Mouse (Mus musculus) gastrocnemius, postnatal 36 days (tissue): ENCODE data around the gene Apod. TPM values are rescaled to one million over a fixed set of nuclear protein-coding genes. Genes with fewer than 3 reads are reported as not detected.

ENCODE experiments used
- microRNA-seq, 2 experiments: library from miRNA; unstranded; fragments of <30 nt; microRNA quantifications; one replicate each; pipeline ENCODE4 v1.2.0; 2021
- total RNA-seq, 2 experiments: library from RNA; stranded (reverse); gene quantifications; 2 replicates each; pipeline ENCODE4 v1.2.3; 2021

The Apod gene
- total RNA-seq, 2 experiments from 2014 or later: 15.5 to 31.3 TPM

Small RNA genes within 50 kb of the gene (microRNA-seq; reads per million reads assigned to microRNA genes)
- 0 reads per million in 2 experiments for gene Gm27415

Other genes starting within 250 kb of the Apod start
- 1 to 10 TPM; 2.6 to 2.9 TPM for gene Xxylt1, start 233.4 kb downstream of the Apod start, total RNA-seq
- gene Acap2, start 113.6 kb downstream of the Apod start, total RNA-seq: 10 to 100 TPM in 1 of 2 experiments, 1 to 10 TPM in 1; 9.0 to 10.0 TPM
- gene Ppp1r2, start 39.5 kb downstream of the Apod start, total RNA-seq: 10 to 100 TPM; 68.7 to 77.1 TPM
- gene Bdh1, start 107.5 kb upstream of the Apod start, total RNA-seq: 10 to 100 TPM; 42.7 to 51.2 TPM